Mouse (Mus musculus) forebrain, embryonic 10.5 days (tissue): ENCODE data around the gene Bad. TPM values are rescaled to one million over a fixed set of nuclear protein-coding genes. Genes with fewer than 3 reads are reported as not detected.

Experiments used
- DNase-seq: peaks from one replicate; pipeline ENCODE4 v3.0.0-alpha.2; 2017; ENCODE audit warnings: low spot score; ENCODE audit errors: extremely low spot score
- H3K27ac ChIP-seq: fragments of 300-500 bp; sonication (generic); 2 replicates; pipeline ENCODE4 v1.5.1; 2016; ENCODE audit warnings: mild to moderate bottlenecking
- H3K27me3 ChIP-seq: fragments of 300-500 bp; sonication (generic); 2 replicates; pipeline ENCODE4 v1.6.1; 2016; ENCODE audit warnings: mild to moderate bottlenecking; ENCODE audit not compliant: poor library complexity, severe bottlenecking
- H3K36me3 ChIP-seq: fragments of 300-500 bp; sonication (generic); replicated peaks from 2 replicates; pipeline ENCODE4 v1.6.1; 2016; ENCODE audit warnings: mild to moderate bottlenecking, moderate library complexity
- H3K4me1 ChIP-seq: fragments of 300-500 bp; sonication (generic); 2 replicates; pipeline ENCODE4 v1.6.1; 2016
- H3K4me3 ChIP-seq: fragments of 300-500 bp; sonication (generic); 2 replicates; pipeline ENCODE4 v1.5.1; 2016; ENCODE audit warnings: mild to moderate bottlenecking, moderate library complexity
- H3K9me3 ChIP-seq: fragments of 300-500 bp; sonication (generic); 2 replicates; pipeline ENCODE4 v1.6.1; 2016; ENCODE audit warnings: mild to moderate bottlenecking, moderate library complexity
- WGBS: fragments of 180-500 bp; shearing (Covaris S2); methylation state at CpG from one replicate; pipeline ENCODE4 v1.1.7; 2016; 5-methylcytosine and 5-hydroxymethylcytosine counted together
- polyA plus RNA-seq: library from polyadenylated mRNA; unstranded; fragments of >200 nt; fragmentation: Nextera tagmentation; extraction: Ambion mirVana; gene quantifications from 2 replicates; pipeline ENCODE4 v1.2.1, GENCODE M21; 2016

Gene Bad
- polyA plus RNA-seq, 1 experiment from 2014 or later = 55.9 TPM

DNA sequence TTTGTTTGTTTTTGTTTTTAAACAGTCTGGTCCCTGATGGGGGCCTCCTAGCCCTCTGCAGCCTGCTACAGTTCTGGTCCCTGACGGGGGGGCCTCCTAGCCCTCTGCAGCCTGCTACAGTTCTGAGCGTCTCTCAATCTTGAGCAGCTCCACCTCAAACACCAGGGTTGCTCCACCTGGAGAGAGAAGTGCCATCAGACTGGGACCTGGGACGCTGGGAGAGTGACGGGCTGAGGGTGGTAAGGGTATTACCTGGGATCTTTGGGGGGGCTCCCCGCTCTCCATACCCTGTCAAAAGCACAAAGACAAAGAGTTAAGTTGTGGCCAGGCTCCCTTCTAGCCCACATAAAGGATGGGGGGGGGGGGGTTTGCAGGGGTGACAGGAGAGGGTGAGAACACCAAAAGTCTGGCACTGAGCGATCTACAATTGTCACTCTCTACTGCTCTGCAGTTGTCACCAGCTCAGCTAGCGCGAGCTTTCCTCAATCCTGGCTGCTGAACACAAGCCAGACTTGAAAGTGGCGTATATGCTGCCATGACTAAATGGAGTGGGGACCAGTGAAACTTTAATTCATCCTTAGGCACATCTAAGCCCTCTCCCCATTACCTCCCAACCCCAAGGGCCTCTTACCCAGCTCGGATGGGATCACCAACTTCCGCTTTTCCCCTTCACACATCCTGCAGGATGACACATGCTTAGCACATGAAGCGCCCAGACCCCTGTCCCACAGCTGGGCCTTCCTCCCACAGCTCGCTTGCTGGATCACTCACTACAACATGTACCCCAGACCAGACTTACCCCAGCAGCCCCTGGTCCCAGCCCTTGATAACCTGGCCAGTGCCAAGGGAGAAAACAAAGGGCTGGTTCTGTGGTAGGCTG, 36.3 kb downstream of the Bad start:
- Histone ChIP-seq H3K27ac (peak overlapping the region; percentile 99; the same call in 1 of the 2 replicates), H3K36me3 (peaks cover 44% of the 10 kb centered on the region), H3K27me3 (no peaks in the 10 kb centered on the region), H3K4me1 (peaks cover 73% of the 10 kb centered on the region), H3K4me3 (peak overlapping the region; percentile 86), H3K9me3 (no peaks in the 10 kb centered on the region)
- DNase-seq = peak; percentile 21
- whole genome bisulfite sequencing = 89% methylated on average over 13 of the region's 13 CpGs

DNA sequence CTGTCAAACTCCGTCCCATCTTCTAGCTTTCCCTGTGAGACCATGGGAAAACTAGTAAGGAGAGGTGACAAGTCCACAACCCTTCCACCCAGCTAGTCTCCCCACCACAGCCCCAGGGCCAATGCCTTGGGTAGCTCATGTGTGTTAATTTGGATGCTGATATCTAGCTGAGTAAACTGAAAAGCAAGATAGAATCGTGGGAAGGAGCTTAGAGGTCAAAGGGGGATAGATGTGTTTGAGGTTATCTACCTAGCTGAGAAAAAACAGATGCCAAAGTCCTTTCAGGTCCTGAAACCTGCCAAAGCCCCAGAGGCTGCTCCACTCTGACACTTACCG, 36.9 kb downstream of the Bad start:
- Histone ChIP-seq H3K27me3 (no peaks in the 10 kb centered on the region), H3K9me3 (no peaks in the 10 kb centered on the region), H3K4me3 (peak overlapping the region; percentile 86), H3K4me1 (peaks cover 73% of the 10 kb centered on the region), H3K27ac (peak overlapping the region; percentile 99), H3K36me3 (peaks cover 49% of the 10 kb centered on the region)
- no peak for DNase-seq
- 73% methylated on average over 3 of the region's 3 CpGs for WGBS

DNA sequence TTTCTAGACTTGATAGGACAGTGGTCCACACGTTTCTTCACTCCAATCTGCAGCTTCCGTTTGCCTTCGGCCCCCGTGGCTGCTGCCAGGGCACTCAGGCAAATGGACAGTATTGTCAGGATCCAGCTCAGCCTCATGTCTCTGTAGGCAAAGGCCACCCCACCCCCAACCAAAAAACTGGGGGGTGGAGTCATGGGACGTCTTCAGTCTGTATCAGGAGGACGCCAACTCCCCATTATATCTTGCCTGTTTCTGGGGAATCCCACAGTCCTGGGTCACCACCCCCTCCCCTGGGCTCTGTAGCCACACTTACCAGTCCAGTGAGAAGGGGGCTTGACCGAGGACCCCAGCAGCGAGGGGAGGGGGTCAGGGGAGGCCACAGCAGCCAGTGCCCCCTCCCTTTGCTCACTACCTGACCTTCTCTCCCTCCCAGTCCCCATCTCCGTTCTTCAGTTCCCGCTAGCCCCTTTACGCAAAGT, 37.4 kb downstream of the Bad start:
- H3K27ac ChIP-seq = peak overlapping the region; percentile 99
- no peaks in the 10 kb centered on the region for H3K9me3 ChIP-seq
- H3K4me3 ChIP-seq = peak overlapping the region; percentile 86
- H3K27me3 ChIP-seq = no peaks in the 10 kb centered on the region
- DNase-seq = no peak
- peaks cover 73% of the 10 kb centered on the region for H3K4me1 ChIP-seq
- peaks cover 53% of the 10 kb centered on the region for H3K36me3 ChIP-seq
- 15% methylated on average over 11 of the region's 11 CpGs for WGBS

DNA sequence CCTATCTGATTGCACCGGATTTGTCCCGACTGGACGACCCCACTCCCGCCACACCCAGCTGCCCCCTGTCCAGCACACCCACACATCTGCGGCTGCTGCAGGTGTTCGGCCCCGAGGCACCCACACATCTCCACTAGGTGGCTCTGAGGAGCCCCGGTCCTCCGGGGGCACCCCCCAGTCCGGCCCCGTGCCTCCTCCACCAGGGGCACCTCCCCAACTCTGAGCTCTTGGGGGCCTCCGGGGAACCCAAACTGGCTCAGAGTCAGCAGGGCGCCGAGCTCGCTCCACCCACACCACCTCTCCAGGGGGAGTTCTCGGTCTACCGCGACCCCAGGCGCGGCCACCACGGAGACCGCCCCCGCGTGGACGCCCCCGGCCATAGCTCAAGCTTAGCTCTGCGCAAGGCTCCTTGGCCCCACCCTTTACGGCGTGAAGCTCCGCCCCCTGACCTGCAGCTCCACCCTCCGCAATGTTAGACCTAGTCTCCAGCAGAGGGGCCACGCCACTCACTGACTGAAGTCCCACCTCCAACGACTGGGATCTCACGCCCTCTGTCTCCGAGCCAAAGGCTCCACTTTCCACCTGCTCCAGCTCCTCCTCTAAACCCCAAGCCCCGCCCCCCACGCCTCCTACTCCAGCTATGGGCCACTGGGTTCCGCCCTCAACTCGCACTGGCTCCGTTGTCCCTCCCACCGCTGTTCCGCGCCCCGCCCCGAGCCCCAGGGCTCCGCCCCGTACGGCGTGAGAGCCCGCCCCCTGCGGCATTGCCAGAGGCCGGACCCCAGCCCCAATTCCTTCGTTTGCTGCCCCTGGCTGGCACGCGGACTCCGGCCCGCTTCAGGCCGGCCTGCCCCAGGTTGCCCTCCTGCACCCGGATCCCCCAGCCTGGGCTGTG, 38.1 kb downstream of the Bad start:
- Histone ChIP-seq H3K36me3 (peaks cover 58% of the 10 kb centered on the region), H3K27me3 (no peaks in the 10 kb centered on the region), H3K4me1 (peaks cover 72% of the 10 kb centered on the region), H3K27ac (peak overlapping the region; percentile 99), H3K4me3 (peak overlapping the region; percentile 86), H3K9me3 (no peaks in the 10 kb centered on the region)
- peak; percentile 100 for DNase-seq
- WGBS = under 1% methylated on average over 59 of the region's 59 CpGs

DNA sequence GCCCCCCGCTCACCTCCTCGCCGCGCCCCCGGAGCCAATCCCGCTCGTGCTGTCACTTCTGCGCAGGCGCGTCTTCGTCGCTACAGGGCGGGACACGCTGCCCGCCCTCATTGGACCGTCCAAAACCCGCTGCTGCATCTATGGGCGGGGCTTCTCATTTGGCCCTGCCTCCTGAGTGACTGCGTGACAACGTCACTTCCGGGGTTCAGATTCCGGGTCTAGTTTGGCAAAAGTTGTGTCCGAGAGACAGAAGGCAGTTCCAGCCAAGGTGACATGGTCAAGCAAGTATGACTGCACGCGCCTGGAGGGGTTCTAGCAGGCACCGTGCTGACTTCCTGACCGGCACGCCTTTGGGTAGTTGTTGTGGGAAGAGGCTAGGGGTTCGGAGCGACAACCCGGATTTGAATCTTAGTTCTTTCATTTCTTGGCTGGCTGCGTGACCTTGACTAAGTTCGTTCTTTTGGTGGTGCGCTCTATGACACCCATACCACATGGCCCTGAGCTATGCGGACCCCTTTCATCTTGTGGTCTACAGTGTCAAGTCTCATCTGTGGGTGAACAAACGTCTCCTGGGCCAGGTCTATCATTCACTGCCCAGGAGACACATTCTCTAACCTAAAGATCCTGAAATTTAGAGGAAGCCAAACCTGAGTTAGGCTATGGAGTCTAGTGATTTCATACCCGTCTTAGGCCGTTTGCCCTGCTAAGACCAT, 38.9 kb downstream of the Bad start, which contains the start of gene Fkbp2:
Fkbp2 (minus strand) TSS at position 121 of the 713 bp plus-strand sequence.
- peak within 1 kb of the TSS; percentile 99 for H3K27ac ChIP-seq
- H3K9me3 ChIP-seq = no peaks in the 10 kb centered on the region
- peaks cover 77% of the 10 kb centered on the region for H3K4me1 ChIP-seq
- H3K36me3 ChIP-seq = peaks cover 66% of the 10 kb centered on the region
- H3K4me3 ChIP-seq = peak within 1 kb of the TSS; percentile 86
- DNase-seq = peak; percentile 99
- WGBS = 2% methylated on average over 38 of the region's 38 CpGs
- H3K27me3 ChIP-seq = 0 out of 2 replicates have a peak, but pooled peaks cover 3% of the 10 kb centered on the region

DNA sequence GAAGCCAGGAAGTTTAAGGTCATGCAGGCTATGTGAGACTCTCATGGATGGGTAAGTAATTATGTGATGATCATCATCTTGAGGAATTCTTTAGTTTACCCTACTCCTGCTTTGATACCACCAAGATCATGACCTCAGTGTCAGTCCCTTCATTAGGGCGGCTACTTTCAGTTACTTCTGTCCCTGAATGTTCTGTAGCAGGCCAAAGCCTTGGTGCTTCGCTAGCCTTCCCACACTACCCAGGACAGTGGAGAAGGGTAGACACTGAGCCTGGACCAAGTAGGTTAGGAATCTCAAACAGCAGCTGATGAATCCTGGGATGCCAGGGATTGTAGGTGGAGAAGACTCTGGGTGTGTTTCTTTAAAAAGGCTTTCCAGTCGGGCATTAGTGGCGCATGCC, 39.8 kb downstream of the Bad start:
- no peaks in the 10 kb centered on the region for H3K9me3 ChIP-seq
- 0 out of 2 replicates have a peak, but pooled peaks cover 3% of the 10 kb centered on the region for H3K27me3 ChIP-seq
- no peak for DNase-seq
- peaks cover 64% of the 10 kb centered on the region for H3K36me3 ChIP-seq
- H3K4me1 ChIP-seq = peaks cover 79% of the 10 kb centered on the region
- no peak overlapping the region for H3K27ac ChIP-seq
- 92% methylated on average over 4 of the region's 4 CpGs for WGBS
- peak overlapping the region; percentile 86 for H3K4me3 ChIP-seq

DNA sequence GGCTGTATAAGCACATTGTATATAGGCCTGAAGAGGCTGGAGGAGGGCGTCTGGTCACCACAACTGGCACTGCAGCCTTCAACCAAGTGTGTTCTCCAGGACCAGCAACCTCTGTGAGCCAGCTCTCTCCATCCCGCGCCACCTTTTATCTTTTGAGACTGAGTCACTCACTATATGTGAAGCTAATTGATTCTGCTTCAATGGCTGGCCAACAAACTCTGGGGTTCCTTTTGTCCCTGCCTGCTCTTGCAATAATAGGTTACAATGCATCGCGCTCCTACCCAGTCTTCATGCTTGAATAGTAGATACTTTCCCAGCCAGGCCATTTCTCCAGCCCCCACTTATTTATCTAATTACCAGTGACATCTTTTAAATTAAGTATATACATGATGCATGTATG, 42.0 kb downstream of the Bad start:
- Histone ChIP-seq H3K36me3 (peaks cover 43% of the 10 kb centered on the region), H3K27ac (0 out of 2 replicates have a peak overlapping the region, but pooled peaks have one; percentile 8), H3K27me3 (0 out of 2 replicates have a peak, but pooled peaks cover 3% of the 10 kb centered on the region), H3K4me1 (peaks cover 78% of the 10 kb centered on the region), H3K9me3 (no peaks in the 10 kb centered on the region), H3K4me3 (peak overlapping the region; percentile 18; the same call in 1 of the 2 replicates)
- DNase-seq = no peak
- WGBS = 52% methylated on average over 5 of the region's 5 CpGs

DNA sequence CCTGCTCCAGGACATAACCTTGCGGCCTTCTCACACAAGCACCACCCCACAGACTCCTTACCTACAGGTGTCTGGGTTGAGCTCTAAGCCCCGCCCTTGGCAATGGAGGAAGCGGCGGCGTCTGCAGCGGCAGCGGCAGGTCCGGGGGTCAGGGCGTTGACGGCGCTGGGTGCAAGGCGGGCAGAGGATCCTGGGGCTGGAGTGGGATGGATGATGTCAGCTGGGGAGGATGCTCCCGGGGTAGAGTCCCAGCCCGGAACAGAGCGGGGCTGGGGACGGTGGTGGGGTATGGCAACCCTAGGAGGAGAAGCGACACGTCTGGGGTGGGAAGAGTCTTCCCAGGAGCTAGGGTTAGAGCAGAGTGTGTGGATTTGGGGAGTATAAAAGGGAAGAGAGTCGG, 43.6 kb downstream of the Bad start:
- no peak for DNase-seq
- 0 out of 2 replicates have a peak, but pooled peaks cover 3% of the 10 kb centered on the region for H3K27me3 ChIP-seq
- no peaks in the 10 kb centered on the region for H3K9me3 ChIP-seq
- H3K4me3 ChIP-seq = peak overlapping the region; percentile 95; the same call in 1 of the 2 replicates
- peaks cover 43% of the 10 kb centered on the region for H3K36me3 ChIP-seq
- WGBS = 86% methylated on average over 19 of the region's 19 CpGs
- H3K27ac ChIP-seq = 0 out of 2 replicates have a peak overlapping the region, but pooled peaks have one; percentile 37
- H3K4me1 ChIP-seq = peaks cover 64% of the 10 kb centered on the region

DNA sequence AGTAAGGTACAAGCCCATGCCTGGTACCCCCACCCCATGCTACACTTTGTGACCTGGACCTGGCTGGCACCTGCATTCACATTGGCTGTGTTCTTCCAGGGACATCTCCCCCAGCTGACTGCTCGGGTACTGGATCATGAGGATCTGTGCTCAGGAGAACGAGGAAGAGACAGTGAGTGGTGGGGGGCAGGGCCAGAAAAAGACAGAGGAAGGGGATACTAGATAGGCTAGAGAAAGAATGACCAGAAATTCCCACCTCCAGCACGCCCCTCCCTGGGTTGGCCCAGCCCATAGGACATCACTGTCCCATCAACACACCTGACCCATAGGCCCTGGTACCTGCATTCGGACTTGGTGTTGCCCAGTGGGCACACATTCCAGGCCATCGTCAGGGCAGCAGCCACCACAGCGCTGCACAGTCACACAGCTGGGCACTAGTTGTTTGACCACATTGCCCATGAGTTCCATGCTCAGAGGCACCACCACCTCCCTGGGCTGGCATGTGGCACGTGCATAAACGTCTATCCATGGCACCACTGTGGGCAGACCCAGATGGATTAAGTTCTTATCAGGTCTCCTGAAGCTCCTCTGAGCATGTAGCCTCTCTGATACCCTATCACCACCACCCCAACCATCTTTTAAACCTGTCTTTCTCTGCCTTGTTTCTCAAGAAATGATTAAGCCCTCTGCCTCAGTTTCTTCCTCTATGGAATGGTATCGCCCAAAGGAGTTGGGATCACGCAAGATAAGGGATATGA, 44.5 kb downstream of the Bad start:
- DNase-seq = no peak
- H3K9me3 ChIP-seq = no peaks in the 10 kb centered on the region
- H3K27me3 ChIP-seq = 0 out of 2 replicates have a peak, but pooled peaks cover 3% of the 10 kb centered on the region
- 84% methylated on average over 10 of the region's 10 CpGs for WGBS
- no peak overlapping the region for H3K27ac ChIP-seq
- peaks cover 43% of the 10 kb centered on the region for H3K36me3 ChIP-seq
- peak overlapping the region; percentile 95 for H3K4me3 ChIP-seq
- peaks cover 57% of the 10 kb centered on the region for H3K4me1 ChIP-seq

DNA sequence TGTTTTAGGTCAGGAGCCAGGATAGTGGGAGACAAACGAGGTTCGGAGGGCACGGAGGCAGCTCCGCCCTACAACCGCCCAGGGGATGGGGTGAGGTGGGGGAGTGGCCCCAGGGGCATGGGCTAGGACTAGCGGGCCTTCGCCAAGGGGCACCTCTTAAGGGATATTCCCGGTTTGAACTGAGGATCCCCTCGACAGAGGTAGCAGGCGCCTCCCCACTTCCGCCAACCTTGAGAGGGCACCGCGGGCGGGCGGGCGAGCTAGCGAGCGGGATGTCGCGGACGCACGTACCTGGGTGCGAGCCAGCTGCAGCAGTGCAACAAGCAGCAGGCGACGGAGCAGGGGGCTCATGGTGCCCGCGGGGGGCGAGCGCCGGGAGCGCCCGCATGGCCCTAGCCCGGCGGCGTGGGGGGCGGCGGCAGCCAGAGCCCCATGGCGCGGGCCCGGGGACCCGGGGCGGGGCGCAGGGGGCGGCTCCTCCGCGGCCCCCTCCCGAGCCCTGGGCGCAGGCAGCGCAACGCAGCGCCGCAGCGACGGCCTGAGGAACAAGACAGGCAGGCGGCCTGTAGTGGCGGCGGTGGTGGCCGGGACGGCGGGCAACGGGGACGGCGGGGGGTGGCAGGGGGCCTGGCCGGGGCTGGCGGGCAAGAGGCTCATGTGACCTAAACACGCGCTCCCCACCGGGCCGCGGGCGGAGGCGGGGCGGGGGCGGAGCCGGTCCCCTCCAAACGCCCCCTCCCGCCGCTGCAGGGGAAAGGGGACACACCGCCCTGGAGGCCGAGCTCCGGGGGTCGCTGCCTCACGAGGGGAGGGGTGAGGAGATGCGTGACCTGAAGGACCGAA, 45.6 kb downstream of the Bad start, which contains the start of gene Vegfb:
Vegfb (minus strand) TSS at position 591 of the 843 bp plus-strand sequence.
- Histone ChIP-seq H3K9me3 (no peaks in the 10 kb centered on the region), H3K36me3 (peaks cover 36% of the 10 kb centered on the region), H3K4me3 (peak within 1 kb of the TSS; percentile 95), H3K4me1 (peaks cover 62% of the 10 kb centered on the region), H3K27me3 (0 out of 2 replicates have a peak, but pooled peaks cover 3% of the 10 kb centered on the region), H3K27ac (peak within 1 kb of the TSS; percentile 97)
- peak; percentile 60 for DNase-seq
- under 1% methylated on average over 85 of the region's 85 CpGs for WGBS

DNA sequence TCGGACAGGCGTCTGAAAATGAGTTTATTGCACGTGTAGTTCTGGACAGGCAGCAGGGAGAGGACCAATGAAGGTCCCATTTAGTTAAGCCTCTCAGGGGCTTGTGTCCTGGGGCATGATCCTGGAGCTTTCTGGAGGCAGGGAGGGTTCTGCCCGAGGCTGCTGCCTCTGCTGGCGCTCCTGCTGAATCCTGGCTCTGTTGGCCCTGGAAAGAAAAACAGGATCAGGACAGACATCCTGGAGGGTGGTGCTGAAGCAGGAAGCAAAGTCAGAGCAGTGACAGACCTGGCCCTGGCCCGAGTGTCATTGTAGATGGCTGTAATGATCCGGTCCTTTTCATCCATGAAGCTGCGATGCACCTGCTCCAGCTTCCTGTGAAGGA, 46.2 kb downstream of the Bad start:
- no peak for DNase-seq
- 4% methylated on average over 8 of the region's 8 CpGs for WGBS
- H3K27ac ChIP-seq = peak overlapping the region; percentile 97
- H3K4me1 ChIP-seq = peaks cover 64% of the 10 kb centered on the region
- H3K4me3 ChIP-seq = peak overlapping the region; percentile 95
- peaks cover 30% of the 10 kb centered on the region for H3K36me3 ChIP-seq
- no peaks in the 10 kb centered on the region for H3K9me3 ChIP-seq
- H3K27me3 ChIP-seq = 0 out of 2 replicates have a peak, but pooled peaks cover 3% of the 10 kb centered on the region
